Mouse (Mus musculus) neural tube, embryonic 12.5 days (tissue): ENCODE results near the gene Gsdma3. TPM values are rescaled to one million over a fixed set of nuclear protein-coding genes. Genes with fewer than 3 reads are reported as not detected.
A peak's percentile ranks its signal among the peaks of the same experiment; 100 is the strongest.
"Not testable (repeated sequence)": the region's sequence is repeated elsewhere in the genome, so short reads cannot be mapped to it uniquely, and the experiment has no call there.

Experiments
- ATAC-seq: fragments of 200-750 bp; cut with Nextera tagmentation; 2 replicates; pipeline ENCODE4 v1.8.0; 2017; ENCODE audit warnings: low read depth, mild to moderate bottlenecking, moderate TSS enrichment, moderate library complexity; ENCODE audit not compliant: low FRiP score
- H3K27ac ChIP-seq: fragments of 300-500 bp; sonication (generic); 2 replicates; pipeline ENCODE4 v1.5.1; 2016
- H3K27me3 ChIP-seq: fragments of 300-500 bp; sonication (generic); replicated peaks from 2 replicates; pipeline ENCODE4 v1.6.1; 2016; ENCODE audit warnings: mild to moderate bottlenecking
- H3K36me3 ChIP-seq: fragments of 300-500 bp; sonication (generic); 2 replicates; pipeline ENCODE4 v1.6.1; 2016; ENCODE audit warnings: mild to moderate bottlenecking
- H3K4me1 ChIP-seq: fragments of 300-500 bp; sonication (generic); 2 replicates; pipeline ENCODE4 v1.6.1; 2016
- H3K4me2 ChIP-seq: fragments of 300-500 bp; sonication (generic); replicated peaks from 2 replicates; pipeline ENCODE4 v1.6.1; 2016; ENCODE audit warnings: mild to moderate bottlenecking
- H3K4me3 ChIP-seq: fragments of 300-500 bp; sonication (generic); 2 replicates; pipeline ENCODE4 v1.5.1; 2016
- H3K9ac ChIP-seq: fragments of 300-500 bp; sonication (generic); 2 replicates; pipeline ENCODE4 v1.6.1; 2016; ENCODE audit warnings: mild to moderate bottlenecking
- H3K9me3 ChIP-seq: fragments of 300-500 bp; sonication (generic); 2 replicates; pipeline ENCODE4 v1.6.1; 2016; ENCODE audit warnings: mild to moderate bottlenecking
- WGBS: fragments of 180-500 bp; shearing (Covaris S2); methylation state at CpG from one replicate; pipeline ENCODE4 v1.1.7; 2016; 5-methylcytosine and 5-hydroxymethylcytosine counted together
- polyA plus RNA-seq: library from polyadenylated mRNA; unstranded; fragments of >200 nt; fragmentation: Nextera tagmentation; extraction: Ambion mirVana; gene quantifications from 2 replicates; pipeline ENCODE4 v1.2.1, GENCODE M21; 2016

The Gsdma3 gene
- polyA plus RNA-seq, 1 experiment from 2014 or later: not detected

- H3K4me1 ChIP-seq: peaks cover 4% of the 10 kb centered on the region; the same call in 1 of the 2 replicates
- WGBS: 44% methylated on average over 18 of the region's 18 CpGs
These were observed 26.9 kb upstream of the Gsdma3 start for GRCm38 (mm10) chr11:98599291-98599690.

DNA sequence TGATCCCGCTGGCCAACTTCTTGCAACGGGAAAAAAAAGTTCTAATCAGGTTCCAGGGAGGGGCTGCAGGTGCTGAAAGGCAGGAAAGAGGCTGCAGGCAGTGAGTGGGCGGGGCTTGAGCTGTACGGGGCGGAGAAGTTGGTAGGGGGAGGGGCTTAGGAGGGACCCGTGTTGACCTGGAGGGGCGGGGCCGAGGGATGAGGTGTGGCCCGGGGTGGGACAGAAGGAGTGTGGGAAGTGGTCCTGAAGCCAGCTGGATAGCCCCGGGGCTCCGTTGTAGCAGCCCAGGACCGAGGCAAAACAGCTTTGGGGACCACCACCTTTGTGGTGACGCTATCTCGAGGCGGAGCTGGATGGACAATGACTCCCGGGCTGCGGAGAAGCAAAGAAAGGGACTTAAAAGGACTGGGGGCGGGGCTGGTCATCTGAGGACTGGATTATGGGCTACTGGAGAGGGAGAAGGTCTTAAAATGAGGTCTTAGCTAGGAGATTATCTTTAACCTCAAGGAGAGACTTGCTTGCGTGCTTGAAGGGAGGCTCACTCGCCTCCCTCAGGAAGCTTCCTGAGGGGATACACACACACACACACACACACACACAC, 24.0 kb upstream of the Gsdma3 start:
- Histone ChIP-seq H3K27ac (no peak overlapping the region), H3K27me3 (peaks cover 21% of the 10 kb centered on the region), H3K4me1 (peaks cover 4% of the 10 kb centered on the region; the same call in 1 of the 2 replicates), H3K4me2 (peak overlapping the region; percentile 57), H3K4me3 (peak overlapping the region; percentile 25), H3K36me3 (no peaks in the 10 kb centered on the region), H3K9ac (no peak overlapping the region), H3K9me3 (no peaks in the 10 kb centered on the region)
- WGBS: 2% methylated on average over 20 of the region's 20 CpGs
- no peak for ATAC-seq

More at GRCm38 (mm10) chr11:98599291-98599690, 26.9 kb upstream of the Gsdma3 start:
- Histone ChIP-seq H3K27ac (no peak overlapping the region), H3K4me2 (0 out of 2 replicates have a peak overlapping the region, but pooled peaks have one; percentile 7), H3K4me3 (no peak overlapping the region), H3K36me3 (no peaks in the 10 kb centered on the region), H3K27me3 (peaks cover 21% of the 10 kb centered on the region), H3K9ac (no peak overlapping the region), H3K9me3 (no peaks in the 10 kb centered on the region)
- no peak for ATAC-seq

DNA sequence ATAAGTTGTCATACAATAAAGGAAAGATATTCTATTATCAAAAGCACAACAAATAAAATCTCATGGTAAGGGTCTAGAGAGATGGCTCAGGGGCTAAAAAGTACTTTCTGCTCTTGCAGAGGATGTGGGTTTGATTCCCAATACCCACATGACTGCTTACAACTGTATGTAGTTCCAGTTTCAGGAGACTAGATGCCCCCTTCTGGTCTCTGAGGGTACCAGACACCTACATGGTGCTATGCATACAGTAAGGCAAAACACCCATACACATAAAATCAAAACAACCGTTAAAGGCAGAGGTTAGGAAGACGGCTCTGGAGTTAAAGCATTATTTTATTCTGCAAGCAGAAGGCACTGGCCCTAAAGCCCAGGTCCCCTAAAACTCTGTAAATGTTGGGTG, 22.2 kb upstream of the Gsdma3 start:
- H3K4me3 ChIP-seq: no peak overlapping the region
- H3K4me1 ChIP-seq: peaks cover 4% of the 10 kb centered on the region; the same call in 1 of the 2 replicates
- 83% methylated on average over 2 of the region's 2 CpGs for WGBS
- no peak for ATAC-seq
- H3K4me2 ChIP-seq: no peak overlapping the region
- no peaks in the 10 kb centered on the region for H3K36me3 ChIP-seq
- no peak overlapping the region for H3K9ac ChIP-seq
- no peaks in the 10 kb centered on the region for H3K9me3 ChIP-seq
- no peak overlapping the region for H3K27ac ChIP-seq
- peaks cover 18% of the 10 kb centered on the region for H3K27me3 ChIP-seq

GRCm38 (mm10) chr11:98604911-98605310, 21.2 kb upstream of the Gsdma3 start:
- not testable (repeated sequence) for H3K9me3 ChIP-seq, H3K4me1 ChIP-seq, H3K27me3 ChIP-seq, ATAC-seq, H3K27ac ChIP-seq, H3K36me3 ChIP-seq, H3K4me2 ChIP-seq, H3K4me3 ChIP-seq, H3K9ac ChIP-seq
- WGBS: 69% methylated on average over 6 of the region's 6 CpGs

- Histone ChIP-seq H3K9me3 (no peaks in the 10 kb centered on the region), H3K4me3 (no peak overlapping the region), H3K36me3 (no peaks in the 10 kb centered on the region), H3K27me3 (no peaks in the 10 kb centered on the region), H3K27ac (no peak overlapping the region), H3K4me2 (no peak overlapping the region), H3K4me1 (peaks cover 4% of the 10 kb centered on the region; the same call in 1 of the 2 replicates), H3K9ac (no peak overlapping the region)
- no peak for ATAC-seq
- WGBS: 11% methylated on average over 3 of the region's 3 CpGs
These were observed 19.4 kb upstream of the Gsdma3 start for GRCm38 (mm10) chr11:98606763-98607162.

- Histone ChIP-seq H3K4me2 (no peak overlapping the region), H3K4me3 (no peak overlapping the region), H3K9me3 (no peaks in the 10 kb centered on the region), H3K36me3 (no peaks in the 10 kb centered on the region), H3K9ac (no peak overlapping the region), H3K4me1 (no peaks in the 10 kb centered on the region), H3K27ac (no peak overlapping the region), H3K27me3 (no peaks in the 10 kb centered on the region)
- ATAC-seq: no peak
- 95% methylated on average over 13 of the region's 13 CpGs for WGBS
These were observed 5.4 kb upstream of the Gsdma3 start for GRCm38 (mm10) chr11:98620791-98621190.

DNA sequence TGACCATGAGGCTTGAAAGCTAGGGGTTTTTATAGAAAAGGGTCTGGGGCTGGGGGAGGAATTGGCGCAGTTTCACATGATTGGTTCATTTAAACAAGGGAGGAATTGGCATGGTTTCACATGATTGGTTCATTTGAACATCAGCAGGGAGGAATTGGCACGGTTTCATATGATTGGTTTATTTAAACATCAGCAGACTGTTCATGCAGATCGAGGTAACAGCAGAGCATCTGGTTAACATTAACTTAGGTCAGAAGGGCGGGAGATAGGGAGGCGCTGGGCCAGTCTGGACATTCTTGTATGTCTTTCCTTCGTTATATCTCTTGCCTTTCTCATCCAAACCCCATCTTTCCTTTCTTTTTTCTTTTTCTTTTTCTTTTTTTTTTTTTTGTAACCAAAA, 2.2 kb upstream of the Gsdma3 start:
- H3K4me3 ChIP-seq, ATAC-seq, H3K27me3 ChIP-seq, H3K27ac ChIP-seq, H3K9ac ChIP-seq, H3K4me2 ChIP-seq, H3K36me3 ChIP-seq, H3K9me3 ChIP-seq, H3K4me1 ChIP-seq: not testable (repeated sequence)
- 82% methylated on average over 6 of the region's 6 CpGs for WGBS

DNA sequence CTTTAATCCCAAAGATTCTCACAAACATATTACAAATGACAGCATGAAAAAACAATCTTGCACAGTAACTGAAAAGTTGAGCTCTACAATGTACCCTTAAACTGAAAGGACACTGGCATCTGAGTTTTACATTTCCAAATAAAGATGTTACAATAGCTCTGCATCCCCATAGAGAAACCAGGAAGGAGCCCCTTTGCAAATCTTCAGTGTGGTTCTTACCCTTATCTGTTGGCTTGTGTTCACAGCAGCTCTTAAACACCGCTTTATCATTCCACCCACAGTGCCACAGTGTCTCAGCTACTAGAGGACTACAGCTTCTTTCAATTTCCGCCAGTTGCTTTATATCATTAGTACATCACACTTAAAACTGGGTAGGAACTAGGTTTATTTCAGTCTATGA, 1.8 kb upstream of the Gsdma3 start:
- not testable (repeated sequence) for ATAC-seq, H3K9me3 ChIP-seq, H3K9ac ChIP-seq, H3K27me3 ChIP-seq, H3K36me3 ChIP-seq, H3K4me3 ChIP-seq, H3K4me2 ChIP-seq, H3K27ac ChIP-seq, H3K4me1 ChIP-seq
- 97% methylated on average over 2 of the region's 2 CpGs for WGBS

DNA sequence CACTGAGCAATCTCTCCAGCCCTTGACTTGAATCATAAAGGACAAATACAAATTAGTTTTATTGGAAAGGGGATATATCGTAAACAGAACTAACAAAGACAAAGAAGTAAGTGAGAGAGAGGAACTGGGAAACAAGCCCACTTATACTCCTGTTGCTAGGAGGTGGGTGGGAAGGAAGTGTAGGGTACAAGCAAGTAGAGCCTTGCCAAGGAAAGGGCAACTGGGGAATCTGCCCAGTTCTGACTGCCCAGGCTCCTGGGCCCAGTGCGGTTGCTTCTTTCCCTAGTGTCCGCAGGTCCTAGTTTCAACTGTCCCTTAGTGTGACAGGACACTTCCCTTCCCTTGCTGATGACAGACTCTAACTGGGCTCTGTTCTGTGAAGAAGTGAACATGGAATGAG, 2.5 kb downstream of the Gsdma3 start:
- Histone ChIP-seq H3K9ac (no peak overlapping the region), H3K4me2 (no peak overlapping the region), H3K27me3 (no peaks in the 10 kb centered on the region), H3K36me3 (no peaks in the 10 kb centered on the region), H3K4me1 (no peaks in the 10 kb centered on the region), H3K4me3 (no peak overlapping the region), H3K9me3 (no peaks in the 10 kb centered on the region), H3K27ac (no peak overlapping the region)
- ATAC-seq: no peak
- 91% methylated on average over 3 of the region's 3 CpGs for WGBS

DNA sequence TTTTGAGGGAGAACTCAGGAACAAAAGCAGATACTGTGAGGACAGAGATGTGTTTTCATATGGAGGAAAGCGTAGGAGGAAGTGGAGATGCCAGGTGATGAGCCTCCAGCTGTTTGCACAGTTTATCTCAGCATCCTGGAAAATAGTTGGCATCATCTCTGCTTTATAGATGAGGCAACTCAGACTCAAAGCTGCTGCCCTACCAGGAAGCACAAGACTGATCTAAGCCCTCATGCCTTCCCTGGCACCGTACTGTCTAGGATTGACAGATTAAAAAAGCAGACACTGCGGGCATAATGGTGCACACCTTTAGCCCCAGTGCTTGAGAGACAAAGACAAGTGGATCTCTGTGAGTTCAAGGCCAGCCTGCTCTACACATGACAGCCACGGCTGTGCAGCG, 4.5 kb downstream of the Gsdma3 start:
- Histone ChIP-seq H3K36me3 (no peaks in the 10 kb centered on the region), H3K4me1 (no peaks in the 10 kb centered on the region), H3K9me3 (no peaks in the 10 kb centered on the region), H3K27me3 (no peaks in the 10 kb centered on the region), H3K27ac (no peak overlapping the region), H3K4me2 (no peak overlapping the region), H3K4me3 (no peak overlapping the region), H3K9ac (no peak overlapping the region)
- no peak for ATAC-seq
- 89% methylated on average over 5 of the region's 5 CpGs for WGBS

DNA sequence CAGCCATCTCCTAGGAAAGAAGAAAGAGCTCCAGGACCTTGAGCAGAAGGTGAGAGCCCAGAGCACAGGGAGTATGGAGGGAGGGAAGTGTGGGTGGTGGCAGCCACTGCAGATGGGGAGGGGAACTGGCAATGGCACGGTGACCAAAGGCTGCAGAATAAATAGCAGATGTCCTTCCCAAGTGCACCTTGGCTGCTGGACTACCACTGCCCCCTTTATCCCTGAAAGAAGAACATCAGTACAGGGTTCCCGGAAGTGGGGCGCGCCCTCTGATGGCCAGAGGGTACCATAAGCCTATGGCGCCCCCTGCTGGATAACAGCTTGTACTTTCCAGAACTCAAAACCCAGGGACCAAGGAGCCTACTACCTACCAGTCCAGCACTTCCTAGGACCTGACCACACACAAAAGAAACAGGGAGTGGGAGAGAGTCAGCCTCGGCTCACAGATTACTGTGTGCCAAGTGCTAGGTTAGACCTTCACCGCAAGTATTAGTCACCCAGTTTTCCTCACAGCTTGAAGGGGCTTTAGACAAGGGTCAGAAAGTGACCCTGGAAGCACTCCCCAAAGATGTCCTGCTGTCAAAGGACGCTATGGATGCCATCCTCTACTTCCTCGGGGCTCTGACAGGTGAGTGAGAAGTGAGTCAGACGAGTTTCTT, 9.3 kb downstream of the Gsdma3 start:
- not testable (repeated sequence) for H3K4me3 ChIP-seq, H3K27ac ChIP-seq, H3K4me2 ChIP-seq, H3K9ac ChIP-seq, H3K36me3 ChIP-seq, H3K27me3 ChIP-seq, H3K9me3 ChIP-seq, H3K4me1 ChIP-seq, ATAC-seq
- 34% methylated on average over 10 of the region's 10 CpGs for WGBS

DNA sequence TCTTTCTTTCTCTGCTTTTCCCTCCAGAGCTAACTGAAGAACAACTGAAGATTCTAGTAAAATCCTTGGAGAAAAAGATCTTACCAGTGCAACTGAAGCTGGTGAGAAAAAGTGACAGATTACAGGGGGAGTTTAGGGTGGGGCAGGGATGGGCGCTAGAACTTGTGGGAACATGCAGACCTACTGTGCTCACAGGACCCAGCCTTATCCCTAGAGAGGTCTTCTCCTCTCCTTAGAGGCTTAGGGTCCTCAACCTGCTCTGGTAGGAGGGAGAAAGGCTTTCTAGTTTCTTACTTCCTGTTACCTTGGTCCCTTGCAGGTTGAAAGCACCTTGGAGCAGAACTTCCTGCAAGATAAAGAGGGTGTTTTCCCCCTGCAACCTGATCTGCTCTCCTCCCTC, 11.3 kb downstream of the Gsdma3 start:
- H3K9ac ChIP-seq: no peak overlapping the region
- 76% methylated on average over 1 of the region's 1 CpGs for WGBS
- H3K4me1 ChIP-seq: no peaks in the 10 kb centered on the region
- no peak overlapping the region for H3K4me3 ChIP-seq
- no peak overlapping the region for H3K4me2 ChIP-seq
- no peak overlapping the region for H3K27ac ChIP-seq
- H3K27me3 ChIP-seq: no peaks in the 10 kb centered on the region
- H3K9me3 ChIP-seq: no peaks in the 10 kb centered on the region
- ATAC-seq: no peak
- no peaks in the 10 kb centered on the region for H3K36me3 ChIP-seq

GRCm38 (mm10) chr11:98640091-98640490, 13.9 kb downstream of the Gsdma3 start:
- 67% methylated on average over 5 of the region's 5 CpGs for WGBS
- no peaks in the 10 kb centered on the region for H3K36me3 ChIP-seq

More at GRCm38 (mm10) chr11:98640091-98640490, 13.9 kb downstream of the Gsdma3 start:
- Histone ChIP-seq H3K27ac (no peak overlapping the region), H3K4me2 (no peak overlapping the region), H3K4me3 (no peak overlapping the region), H3K9me3 (no peaks in the 10 kb centered on the region), H3K27me3 (no peaks in the 10 kb centered on the region), H3K4me1 (no peaks in the 10 kb centered on the region), H3K9ac (no peak overlapping the region)
- ATAC-seq: no peak
